Mouse (Mus musculus): ENCODE data around the gene Gast. TPM values are rescaled to one million over a fixed set of nuclear protein-coding genes. Genes with fewer than 3 reads are reported as not detected.

Gene Gast
- 0.89 TPM in 1 of 2 replicates, not detected in the other for polyA plus RNA-seq (2016; fragmentation: Nextera tagmentation; extraction: Ambion mirVana)

DNA sequence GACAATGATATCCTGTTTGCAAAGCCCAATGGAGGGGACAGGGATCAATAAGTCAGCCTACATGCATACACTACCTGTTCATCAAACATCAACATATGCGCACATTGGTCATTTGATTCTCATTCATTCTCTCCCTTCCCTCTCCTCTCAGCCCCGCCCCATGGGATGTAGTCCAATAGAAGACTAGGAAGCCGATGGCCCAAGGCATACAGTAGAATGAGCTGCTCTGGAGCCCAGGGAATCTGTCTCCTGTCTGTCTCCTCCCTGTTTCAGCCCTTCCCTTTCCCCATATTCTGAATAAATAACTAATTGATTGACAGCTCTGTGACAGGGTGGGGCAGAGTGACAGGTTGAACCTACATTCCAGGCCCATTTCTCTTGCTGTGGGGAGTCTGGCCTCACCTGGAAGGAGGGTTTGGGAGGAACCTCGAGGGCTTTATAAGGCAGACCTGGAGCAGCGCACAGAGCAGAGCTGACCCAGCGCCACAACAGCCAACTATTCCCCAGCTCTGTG is at the start of gene Gast:
TSS of gene Gast (plus strand) at position 464 of the 514 bp plus-strand sequence.
- ATAC-seq (ENCODE audit: low FRiP score), result no peak
- H3K4me3 ChIP-seq, result no peak within 1 kb of the TSS
- H3K36me3 ChIP-seq, result no peaks in the 10 kb centered on the region
- peak within 1 kb of the TSS; percentile 90 for H3K27ac ChIP-seq
- no peak within 1 kb of the TSS for H3K9ac ChIP-seq
- no peaks in the 10 kb centered on the region for H3K9me3 ChIP-seq (replicated peaks)
- H3K4me1 ChIP-seq, result peaks cover 48% of the 10 kb centered on the region
- WGBS, result 76% methylated on average over 6 of the region's 6 CpGs
- peak within 1 kb of the TSS; percentile 29; the same call in 1 of the 2 replicates for H3K4me2 ChIP-seq (replicated peaks)
- H3K27me3 ChIP-seq, result no peaks in the 10 kb centered on the region

DNA sequence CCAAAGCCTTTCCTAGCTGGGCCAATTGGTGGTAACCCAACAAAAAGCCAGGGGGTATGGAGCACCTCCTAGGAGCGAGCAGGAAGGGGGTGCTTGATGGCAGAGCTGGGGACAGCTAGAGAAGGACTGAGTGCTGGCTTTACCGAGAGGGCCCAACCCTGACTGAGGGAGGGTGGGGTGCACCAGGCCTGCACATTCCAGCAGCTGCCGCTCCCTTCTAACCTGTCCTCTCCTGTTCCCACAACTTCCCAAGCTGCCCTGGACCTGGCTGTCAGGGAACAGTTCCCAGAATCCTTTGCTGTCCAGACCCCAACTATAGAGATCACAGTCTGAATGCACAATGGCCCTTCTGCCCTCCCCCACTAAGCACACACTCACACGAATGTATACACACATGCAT is 49.2 kb upstream of the Gast start:
- 82% methylated on average over 4 of the region's 4 CpGs for WGBS
- no peak overlapping the region for H3K4me3 ChIP-seq
- H3K4me2 ChIP-seq (replicated peaks), result no peak overlapping the region
- H3K27ac ChIP-seq, result no peak overlapping the region
- H3K9ac ChIP-seq, result no peak overlapping the region
- H3K4me1 ChIP-seq, result peaks cover 9% of the 10 kb centered on the region
- H3K36me3 ChIP-seq, result no peaks in the 10 kb centered on the region
- peaks cover 2% of the 10 kb centered on the region; the same call in 1 of the 2 replicates for H3K27me3 ChIP-seq
- no peak for ATAC-seq (ENCODE audit: low FRiP score)
- H3K9me3 ChIP-seq (replicated peaks), result no peaks in the 10 kb centered on the region

- H3K9me3 ChIP-seq (replicated peaks), result no peaks in the 10 kb centered on the region
- H3K4me1 ChIP-seq, result peaks cover 7% of the 10 kb centered on the region
- no peak overlapping the region for H3K4me2 ChIP-seq (replicated peaks)
- H3K27me3 ChIP-seq, result 0 out of 2 replicates have a peak, but pooled peaks cover 2% of the 10 kb centered on the region
- H3K4me3 ChIP-seq, result no peak overlapping the region
- H3K27ac ChIP-seq, result no peak overlapping the region
- H3K36me3 ChIP-seq, result no peaks in the 10 kb centered on the region
- 37% methylated on average over 10 of the region's 10 CpGs for WGBS
- no peak for ATAC-seq (ENCODE audit: low FRiP score)
- H3K9ac ChIP-seq, result no peak overlapping the region
Observed at GRCm38 (mm10) chr11:100287024-100287423, 47.2 kb upstream of the Gast start.

DNA sequence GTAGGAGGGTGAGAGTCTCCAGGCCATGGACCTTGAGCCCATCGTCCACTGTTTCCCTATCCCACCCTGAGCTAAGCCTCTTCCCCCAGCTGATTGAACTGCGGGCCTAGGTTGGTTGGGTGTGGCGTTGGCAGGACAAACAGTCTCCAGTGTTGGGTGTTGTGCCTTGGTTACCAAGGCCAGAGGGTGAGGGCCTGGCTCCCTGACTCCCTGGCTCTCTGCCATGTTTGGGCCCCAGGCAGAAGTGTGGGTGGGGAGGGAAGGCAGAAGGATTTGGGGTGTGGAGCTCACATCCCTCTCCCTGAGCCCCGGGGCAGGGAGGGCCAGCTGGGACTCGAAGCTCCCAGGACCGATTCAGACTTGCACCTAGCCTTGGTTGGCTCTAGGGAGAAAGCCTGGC is 45.3 kb upstream of the Gast start:
- Histone ChIP-seq H3K27ac (no peak overlapping the region), H3K9ac (no peak overlapping the region), H3K9me3 (replicated peaks) (no peaks in the 10 kb centered on the region), H3K27me3 (0 out of 2 replicates have a peak, but pooled peaks cover 2% of the 10 kb centered on the region), H3K4me1 (peaks cover 9% of the 10 kb centered on the region), H3K4me2 (replicated peaks) (no peak overlapping the region), H3K36me3 (no peaks in the 10 kb centered on the region), H3K4me3 (no peak overlapping the region)
- no peak for ATAC-seq (ENCODE audit: low FRiP score)
- WGBS, result 86% methylated on average over 6 of the region's 6 CpGs

DNA sequence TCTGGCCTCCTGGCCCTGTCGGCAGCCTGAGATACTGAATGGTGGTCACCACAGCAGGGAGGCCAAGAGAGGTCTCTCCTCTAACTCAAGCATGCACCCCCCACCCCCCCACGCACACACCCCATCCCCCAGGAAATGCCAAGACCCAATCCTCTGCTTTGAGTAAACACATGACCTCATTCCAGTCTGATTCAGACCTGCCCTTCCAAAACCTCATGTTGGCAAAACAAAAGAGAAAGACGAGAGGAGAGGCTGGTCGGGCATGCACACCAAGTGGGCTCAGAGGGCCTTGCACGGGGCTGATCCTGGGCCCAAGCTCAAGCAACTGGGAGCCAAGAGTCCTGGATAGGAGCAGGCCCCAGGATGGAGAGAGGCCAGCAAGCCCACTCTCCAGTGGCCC is 44.0 kb upstream of the Gast start:
- H3K4me1 ChIP-seq, result peaks cover 9% of the 10 kb centered on the region
- ATAC-seq (ENCODE audit: low FRiP score), result no peak
- H3K9ac ChIP-seq, result no peak overlapping the region
- H3K27ac ChIP-seq, result no peak overlapping the region
- H3K9me3 ChIP-seq (replicated peaks), result no peaks in the 10 kb centered on the region
- H3K36me3 ChIP-seq, result no peaks in the 10 kb centered on the region
- 0 out of 2 replicates have a peak, but pooled peaks cover 2% of the 10 kb centered on the region for H3K27me3 ChIP-seq
- 52% methylated on average over 5 of the region's 5 CpGs for WGBS
- no peak overlapping the region for H3K4me2 ChIP-seq (replicated peaks)
- H3K4me3 ChIP-seq, result no peak overlapping the region

DNA sequence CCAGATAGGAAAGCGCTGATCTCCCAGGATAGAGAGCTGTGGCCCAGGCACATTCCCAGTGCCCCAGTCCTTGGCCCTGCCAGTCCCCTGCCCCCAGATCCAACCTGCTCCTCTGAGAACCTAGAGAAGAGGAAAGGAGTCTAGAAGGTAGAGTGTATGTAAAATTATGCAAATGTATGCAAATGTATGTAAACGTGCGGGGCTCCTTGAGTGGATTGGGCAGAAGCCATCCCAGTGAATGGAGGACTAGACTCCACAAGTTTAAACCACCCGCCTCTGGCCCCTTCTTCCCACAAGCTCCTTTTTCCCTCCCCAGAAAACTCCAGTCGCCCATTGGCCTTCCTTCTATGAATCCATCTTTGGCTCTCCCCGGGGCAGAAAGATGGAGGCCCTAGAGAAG is 41.3 kb upstream of the Gast start:
- 47% methylated on average over 6 of the region's 6 CpGs for WGBS
- ATAC-seq (ENCODE audit: low FRiP score), result 0 out of 2 replicates have a peak, but pooled peaks have one; percentile 38
- no peak overlapping the region for H3K9ac ChIP-seq

DNA sequence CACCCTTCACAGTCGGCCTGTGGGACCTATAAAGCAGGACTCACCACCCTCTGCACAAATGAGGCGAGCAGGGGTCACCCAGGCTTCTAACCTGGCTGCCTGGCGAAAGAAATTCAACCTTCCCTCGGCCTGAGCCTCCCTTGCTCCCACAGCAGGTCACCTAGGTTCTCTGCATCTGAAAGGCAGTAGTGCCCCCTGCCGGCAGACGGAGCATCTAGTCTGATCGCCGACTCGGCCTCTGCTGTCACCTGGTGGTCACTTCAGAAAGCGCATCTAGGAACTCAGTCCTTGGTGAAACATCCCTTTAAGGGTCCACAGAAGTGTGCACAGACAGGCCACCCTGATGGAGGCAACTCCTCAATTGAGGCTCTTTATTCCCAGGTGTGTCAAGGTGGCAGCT is 38.9 kb upstream of the Gast start:
- WGBS, result 6% methylated on average over 10 of the region's 10 CpGs
- Histone ChIP-seq H3K4me3 (no peak overlapping the region), H3K27ac (no peak overlapping the region), H3K4me2 (replicated peaks) (peak overlapping the region; percentile 26; the same call in 1 of the 2 replicates), H3K4me1 (peaks cover 7% of the 10 kb centered on the region; the same call in 1 of the 2 replicates), H3K27me3 (no peaks in the 10 kb centered on the region), H3K9me3 (replicated peaks) (no peaks in the 10 kb centered on the region), H3K9ac (no peak overlapping the region; the same call in 1 of the 2 replicates), H3K36me3 (no peaks in the 10 kb centered on the region)
- peak; percentile 30; the same call in 1 of the 2 replicates for ATAC-seq (ENCODE audit: low FRiP score)

More for the DNA sequence above, 41.3 kb upstream of the Gast start:
- Histone ChIP-seq H3K4me2 (replicated peaks) (no peak overlapping the region), H3K4me1 (0 out of 2 replicates have a peak, but pooled peaks cover 3% of the 10 kb centered on the region), H3K36me3 (no peaks in the 10 kb centered on the region), H3K27me3 (no peaks in the 10 kb centered on the region), H3K9me3 (replicated peaks) (no peaks in the 10 kb centered on the region), H3K27ac (no peak overlapping the region), H3K4me3 (no peak overlapping the region)

DNA sequence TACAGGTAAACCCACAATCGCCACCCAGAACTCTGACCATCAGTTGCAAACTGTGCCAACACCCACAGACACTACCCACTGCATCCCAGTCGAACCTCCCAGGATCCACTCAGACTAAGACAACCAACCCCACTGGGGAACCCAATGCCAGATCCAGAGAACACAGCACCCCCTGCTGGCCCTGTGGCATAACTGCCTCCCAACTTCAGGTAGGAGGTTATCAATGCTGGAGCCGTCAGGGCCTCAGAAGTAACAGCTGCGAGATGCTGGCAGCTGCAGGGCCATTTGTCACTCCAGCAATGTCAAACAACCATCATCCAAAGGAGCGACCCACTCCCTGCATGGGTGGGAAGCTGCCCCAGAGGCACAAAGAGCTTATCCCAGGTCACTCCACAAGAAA is 36.4 kb upstream of the Gast start:
- H3K27ac ChIP-seq, result no peak overlapping the region
- H3K36me3 ChIP-seq, result no peaks in the 10 kb centered on the region
- no peaks in the 10 kb centered on the region for H3K9me3 ChIP-seq (replicated peaks)
- peak overlapping the region; percentile 10; the same call in 1 of the 2 replicates for H3K4me3 ChIP-seq
- no peak overlapping the region for H3K9ac ChIP-seq
- peaks cover 7% of the 10 kb centered on the region; the same call in 1 of the 2 replicates for H3K4me1 ChIP-seq
- ATAC-seq (ENCODE audit: low FRiP score), result no peak; the same call in 1 of the 2 replicates
- H3K4me2 ChIP-seq (replicated peaks), result peak overlapping the region; percentile 37
- WGBS, result 36% methylated on average over 5 of the region's 5 CpGs
- no peaks in the 10 kb centered on the region for H3K27me3 ChIP-seq

DNA sequence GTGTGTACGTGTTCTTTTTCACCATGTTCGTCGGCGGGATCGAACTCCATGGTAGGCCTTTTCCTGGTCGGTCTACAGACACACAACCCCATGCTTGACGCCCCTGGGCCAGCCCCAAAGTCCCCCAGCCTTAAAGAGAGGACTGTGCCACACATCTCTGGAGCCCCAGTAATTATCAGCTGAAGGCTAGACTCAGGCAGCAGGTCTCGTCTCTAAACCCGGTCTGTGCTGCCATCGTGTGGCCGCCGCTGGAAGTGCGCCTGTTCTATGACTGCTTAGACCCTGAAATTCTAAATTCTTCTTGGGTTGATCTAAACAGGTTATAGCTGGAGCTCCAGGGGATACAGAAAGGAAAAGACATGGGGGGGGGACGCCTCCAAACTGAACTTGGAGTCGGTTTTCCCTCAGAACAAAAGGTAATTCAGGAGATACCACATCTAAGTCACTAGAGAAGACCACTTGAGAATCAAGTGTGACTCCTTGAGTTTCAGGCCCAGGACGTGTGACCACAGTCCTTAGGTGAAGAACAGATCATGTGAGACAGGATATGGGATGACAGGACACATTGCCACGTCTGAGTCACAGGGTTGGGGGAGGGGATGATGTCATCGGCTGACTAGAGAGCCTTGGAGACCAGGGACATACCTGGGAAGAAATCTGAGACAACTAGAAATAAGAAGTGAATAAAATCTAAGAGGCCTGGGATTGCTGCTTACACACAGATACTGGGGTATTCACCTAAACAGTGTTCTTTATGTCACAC is 35.8 kb upstream of the Gast start:
- Histone ChIP-seq H3K27me3 (no peaks in the 10 kb centered on the region), H3K9ac (no peak overlapping the region), H3K4me3 (peak overlapping the region; percentile 10; the same call in 1 of the 2 replicates), H3K36me3 (no peaks in the 10 kb centered on the region), H3K9me3 (replicated peaks) (no peaks in the 10 kb centered on the region), H3K4me1 (peaks cover 4% of the 10 kb centered on the region; the same call in 1 of the 2 replicates), H3K27ac (no peak overlapping the region), H3K4me2 (replicated peaks) (peak overlapping the region; percentile 37)
- peak; percentile 53; the same call in 1 of the 2 replicates for ATAC-seq (ENCODE audit: low FRiP score)
- 23% methylated on average over 18 of the region's 18 CpGs for WGBS

DNA sequence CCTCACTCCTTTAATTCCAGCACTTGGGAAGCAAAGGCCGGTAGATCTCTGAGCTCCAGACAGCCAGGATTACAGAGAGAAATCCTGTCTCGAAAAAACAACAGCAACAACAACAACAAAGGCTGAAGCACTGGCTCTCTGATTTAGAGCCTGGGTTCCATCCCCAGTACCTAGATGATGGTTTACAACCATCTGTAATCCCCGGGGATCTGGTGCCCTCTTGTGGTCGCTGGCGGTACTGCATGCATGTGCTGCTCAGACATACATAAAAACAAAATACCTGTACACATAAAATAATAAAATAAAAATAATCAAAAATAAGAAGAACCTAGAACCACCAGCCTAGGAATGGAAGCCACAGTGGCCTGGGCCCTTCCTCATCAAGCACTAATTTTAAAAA is 33.9 kb upstream of the Gast start:
- Histone ChIP-seq H3K9me3 (replicated peaks) (no peaks in the 10 kb centered on the region), H3K4me2 (replicated peaks) (no peak overlapping the region), H3K27me3 (no peaks in the 10 kb centered on the region), H3K4me3 (no peak overlapping the region), H3K27ac (no peak overlapping the region), H3K4me1 (peaks cover 4% of the 10 kb centered on the region; the same call in 1 of the 2 replicates), H3K9ac (no peak overlapping the region), H3K36me3 (no peaks in the 10 kb centered on the region)
- WGBS, result 13% methylated on average over 5 of the region's 5 CpGs
- no peak for ATAC-seq (ENCODE audit: low FRiP score)

- peaks cover 4% of the 10 kb centered on the region; the same call in 1 of the 2 replicates for H3K4me1 ChIP-seq
- no peak overlapping the region for H3K9ac ChIP-seq
- H3K36me3 ChIP-seq, result no peaks in the 10 kb centered on the region
- H3K9me3 ChIP-seq (replicated peaks), result no peaks in the 10 kb centered on the region
- 94% methylated on average over 5 of the region's 5 CpGs for WGBS
- H3K4me2 ChIP-seq (replicated peaks), result no peak overlapping the region
- ATAC-seq (ENCODE audit: low FRiP score), result no peak
- no peak overlapping the region for H3K4me3 ChIP-seq
- H3K27ac ChIP-seq, result no peak overlapping the region
- H3K27me3 ChIP-seq, result no peaks in the 10 kb centered on the region
Observed at GRCm38 (mm10) chr11:100301292-100301691, 32.9 kb upstream of the Gast start.

- H3K27me3 ChIP-seq, result no peaks in the 10 kb centered on the region
- no peaks in the 10 kb centered on the region for H3K36me3 ChIP-seq
- no peak for ATAC-seq (ENCODE audit: low FRiP score)
- H3K4me2 ChIP-seq (replicated peaks), result no peak overlapping the region
- H3K9ac ChIP-seq, result no peak overlapping the region
- peaks cover 9% of the 10 kb centered on the region for H3K4me1 ChIP-seq
- H3K9me3 ChIP-seq (replicated peaks), result no peaks in the 10 kb centered on the region
- no peak overlapping the region for H3K4me3 ChIP-seq
- WGBS, result 92% methylated on average over 5 of the region's 5 CpGs
- no peak overlapping the region for H3K27ac ChIP-seq
Observed at GRCm38 (mm10) chr11:100307900-100308299, 26.3 kb upstream of the Gast start.
